Mouse (Mus musculus) yolk sac, embryonic 10.5 days (tissue): ENCODE data around the gene Zfp78.
"Not testable (repeated sequence)": the region's sequence is repeated elsewhere in the genome, so short reads cannot be mapped to it uniquely, and the experiment has no call there.

Experiments used
- DNase-seq: peaks from one replicate; pipeline ENCODE4 v3.0.0-alpha.2; 2017; ENCODE audit warnings: low spot score

The Zfp78 gene

GRCm38 (mm10) chr7:6363047-6363488 is at the start of gene Zfp78:
Gene Zfp78, plus strand, starts transcription at chr7:6363280.
- DNase-seq: no peak

DNA sequence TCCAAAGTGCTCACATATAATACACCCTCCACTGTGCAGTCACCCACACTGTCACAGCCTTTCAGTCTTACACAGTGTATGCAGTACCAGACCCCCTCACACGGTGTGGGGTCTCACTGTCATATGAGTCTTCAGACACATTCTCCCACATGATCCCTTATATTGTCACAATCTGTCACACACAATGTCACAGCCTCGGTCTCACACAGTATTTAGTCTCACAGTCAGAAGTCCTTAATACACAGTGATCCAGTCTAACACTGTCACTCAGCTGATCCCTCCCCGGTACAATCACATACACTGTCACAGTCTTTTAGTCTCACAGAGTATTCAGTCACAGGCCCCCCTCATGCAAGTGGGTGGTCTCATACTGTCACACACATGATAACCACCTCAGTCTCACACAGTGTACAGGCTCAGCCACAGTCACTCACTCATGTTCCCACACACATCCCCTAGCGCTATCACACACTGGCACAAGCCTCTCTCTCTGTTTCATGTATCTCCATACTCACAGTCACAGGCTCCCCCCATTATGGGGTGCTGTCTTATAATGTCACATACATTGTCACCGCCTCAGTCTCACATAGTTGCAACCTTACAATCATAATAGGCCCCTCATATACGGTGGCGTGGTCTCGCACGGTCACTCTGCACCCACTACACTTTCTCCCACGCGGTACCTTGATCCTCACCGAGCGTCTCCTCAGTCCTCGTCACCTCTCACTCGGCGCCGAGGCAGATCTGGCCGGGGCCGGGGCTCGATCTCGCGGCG is 32.4 kb upstream of the Zfp78 start:
- no peak for DNase-seq

DNA sequence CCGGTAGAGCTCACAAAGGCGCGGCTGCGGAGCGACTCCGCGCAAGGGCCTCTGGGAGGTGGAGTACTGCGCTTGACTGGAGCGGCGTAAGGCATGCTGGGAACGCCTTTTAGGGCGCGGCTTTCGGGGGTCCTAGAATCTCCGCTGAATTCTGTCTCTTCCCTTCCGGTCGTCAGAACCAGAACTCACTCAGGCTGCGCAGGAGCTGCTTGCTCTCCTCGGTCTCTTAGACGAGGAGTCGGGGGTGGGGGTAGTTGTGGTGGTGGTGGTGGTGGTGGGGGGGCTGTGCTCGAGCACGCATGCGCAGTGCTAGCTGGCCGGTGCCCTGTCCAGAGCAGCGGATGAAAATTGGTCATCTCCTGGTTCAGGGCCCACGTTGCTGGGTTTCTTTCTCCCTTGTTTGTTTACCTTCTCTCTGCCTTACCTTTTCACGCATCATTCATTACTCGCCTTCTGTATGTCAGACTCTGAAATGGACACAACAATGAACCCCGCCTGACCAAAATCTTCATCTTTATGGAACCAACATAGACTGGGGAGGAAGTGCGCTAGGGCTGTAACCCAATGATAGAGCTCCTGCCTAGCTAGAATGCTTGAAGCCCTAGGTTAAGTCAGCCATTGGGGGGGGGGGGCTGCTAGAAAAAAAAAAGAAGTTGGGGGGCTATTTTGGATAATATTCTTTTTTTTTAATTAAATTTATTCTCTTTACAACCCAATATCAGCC is 31.7 kb upstream of the Zfp78 start, which contains the start of gene Zfp583:
Zfp583 (minus strand) TSS at position 53 of the 724 bp plus-strand sequence.
- peak; percentile 86 for DNase-seq

DNA sequence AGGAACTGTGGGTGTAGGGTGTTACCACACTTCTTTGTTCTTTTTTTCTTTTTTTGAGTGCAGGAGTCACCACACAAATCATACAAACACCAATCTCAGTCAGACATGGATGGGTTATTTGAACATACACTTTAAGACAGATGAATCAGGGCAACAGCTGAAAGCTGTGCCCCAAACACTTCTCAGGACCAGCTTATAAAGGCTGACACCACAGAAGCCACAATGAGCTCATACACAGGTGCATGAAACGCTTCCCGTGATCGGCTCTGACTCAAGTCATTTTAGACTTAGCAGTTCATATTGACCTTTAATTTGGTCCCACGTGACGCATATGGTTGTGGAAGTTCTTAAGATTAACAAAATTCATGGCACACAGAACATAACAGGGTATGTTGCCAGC is 23.2 kb upstream of the Zfp78 start:
- DNase-seq: no peak

DNA sequence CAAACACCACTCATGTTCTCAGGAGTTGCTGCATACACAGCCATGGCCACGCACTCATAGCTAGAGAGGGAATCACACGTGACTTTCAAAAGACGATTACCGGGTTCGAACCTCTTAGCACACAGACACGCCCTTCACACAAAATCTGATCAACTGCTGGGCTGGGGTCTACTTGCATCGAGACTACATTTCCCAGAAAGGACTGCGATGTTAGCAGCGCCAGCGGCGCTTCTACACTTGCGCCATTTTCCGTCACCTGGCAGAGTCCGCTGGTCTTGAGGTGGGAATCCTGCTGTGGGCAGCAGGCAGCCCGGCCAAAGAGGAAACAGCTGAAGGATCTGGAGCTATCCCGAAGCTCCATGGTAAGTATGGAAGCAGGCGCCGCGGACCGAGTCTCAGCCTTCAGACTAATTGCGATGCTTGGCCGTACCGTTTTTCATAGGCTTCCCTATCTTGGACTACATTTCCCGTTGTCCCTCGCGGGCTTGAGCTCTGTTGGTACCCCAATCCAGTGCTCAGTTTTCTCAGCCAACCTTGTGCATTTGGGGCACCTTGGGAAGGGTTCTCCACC is 19.5 kb upstream of the Zfp78 start, which contains the start of gene Gm3854:
Gm3854 (plus strand) TSS at position 259 of the 571 bp plus-strand sequence.
- peak; percentile 80 for DNase-seq

GRCm38 (mm10) chr7:6344124-6344523 is 19.0 kb upstream of the Zfp78 start:
- no peak for DNase-seq

DNA sequence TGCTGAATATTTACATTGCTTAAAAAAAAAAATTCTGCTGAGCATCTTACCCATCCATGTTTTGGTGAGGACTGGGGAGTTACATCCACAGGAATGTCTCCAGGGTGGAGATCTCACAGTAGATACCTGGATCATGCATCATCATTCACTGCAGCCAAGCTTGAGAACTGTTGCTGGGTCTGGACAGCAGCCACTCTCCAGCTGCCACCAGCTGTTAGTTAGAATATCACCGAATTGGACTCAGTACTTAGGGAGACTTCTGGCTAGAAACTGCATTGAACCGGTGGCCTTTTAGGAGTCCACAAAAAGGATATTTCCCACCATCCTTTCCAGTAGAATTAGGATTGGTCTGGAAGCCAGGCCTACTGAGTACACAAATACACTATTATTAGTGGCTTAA is 5.0 kb upstream of the Zfp78 start:
- DNase-seq: no peak

DNA sequence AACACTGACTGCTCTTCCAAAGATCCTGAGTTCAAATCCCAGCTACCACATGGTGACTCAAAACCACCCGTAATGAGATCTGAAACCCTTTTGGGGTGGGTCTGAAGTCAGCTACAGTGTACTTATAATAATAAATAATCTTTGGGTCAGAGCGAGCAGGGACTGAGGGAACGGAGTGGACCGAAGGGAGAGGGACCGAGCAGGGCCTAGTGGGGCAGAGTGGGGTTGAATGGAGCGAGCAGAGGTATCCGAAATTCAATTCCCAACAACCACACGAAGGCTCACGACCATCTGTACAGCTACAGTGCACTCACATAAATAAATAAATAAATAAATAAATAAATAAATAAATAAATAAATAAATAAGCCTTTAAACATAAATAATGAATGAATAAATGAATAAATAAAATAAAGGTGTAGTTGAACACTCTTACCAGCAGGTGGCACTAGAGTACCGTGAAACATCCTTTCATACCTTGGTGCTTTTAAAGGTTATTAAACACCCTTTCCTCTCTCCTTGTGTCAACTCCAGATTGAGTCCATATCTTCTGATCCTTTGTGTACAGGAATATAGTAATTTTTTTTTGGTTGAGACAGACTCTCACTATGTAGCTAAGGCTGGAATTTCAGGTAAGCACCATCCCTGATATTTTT is 4.0 kb upstream of the Zfp78 start:
- DNase-seq: no peak

DNA sequence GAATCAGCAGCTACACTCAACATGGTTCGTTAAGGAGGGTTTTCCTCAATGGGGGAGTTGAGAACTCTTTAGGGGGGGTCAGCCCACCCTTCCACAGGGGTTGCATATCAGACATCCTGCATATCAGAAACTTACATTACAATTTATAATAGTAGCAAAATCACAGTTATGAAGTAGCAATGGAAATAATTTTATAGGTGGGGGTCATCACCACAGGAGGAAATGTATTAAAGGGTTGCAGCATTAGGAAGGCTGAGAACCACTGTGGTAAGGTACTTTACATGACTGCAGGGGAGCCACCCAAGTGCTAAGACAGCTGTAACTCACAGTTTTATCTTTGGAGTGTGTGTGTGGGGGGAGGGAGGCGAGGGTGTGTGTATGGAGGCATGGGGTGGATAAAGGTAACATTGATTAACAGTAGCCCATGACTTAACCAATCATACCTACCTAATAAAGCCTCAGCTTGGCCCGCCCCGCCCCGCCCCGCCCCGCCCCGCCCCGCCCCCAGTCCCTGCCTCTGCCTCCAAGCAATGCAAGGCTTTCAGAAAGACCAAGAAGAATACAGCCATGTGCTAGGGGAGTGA is 2.5 kb upstream of the Zfp78 start:
- no peak for DNase-seq

DNA sequence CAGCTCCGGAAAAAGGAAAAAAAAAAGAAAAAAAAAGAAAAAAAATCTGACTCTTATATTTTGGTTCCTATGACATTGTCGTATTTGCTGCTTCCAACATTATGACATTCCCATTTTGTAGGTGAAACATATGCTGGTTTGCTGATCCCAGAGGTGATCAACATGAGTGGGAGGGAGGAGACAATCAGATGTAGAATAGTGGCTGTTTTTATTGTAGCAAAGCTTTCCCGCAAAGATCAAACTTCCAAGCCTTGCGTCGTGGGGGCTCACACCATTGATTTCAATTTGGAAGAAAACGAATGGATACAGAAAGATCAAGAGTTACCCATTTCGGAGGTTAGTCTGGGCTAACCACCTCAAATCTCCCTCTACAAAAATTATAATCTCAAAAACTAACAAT is 1.3 kb upstream of the Zfp78 start:
- DNase-seq: no peak

GRCm38 (mm10) chr7:6362268-6363046 is 623 bp upstream of the Zfp78 start:
- DNase-seq: peak; percentile 99

- no peak for DNase-seq
Measured at GRCm38 (mm10) chr7:6364761-6365160, 1.7 kb downstream of the Zfp78 start.

DNA sequence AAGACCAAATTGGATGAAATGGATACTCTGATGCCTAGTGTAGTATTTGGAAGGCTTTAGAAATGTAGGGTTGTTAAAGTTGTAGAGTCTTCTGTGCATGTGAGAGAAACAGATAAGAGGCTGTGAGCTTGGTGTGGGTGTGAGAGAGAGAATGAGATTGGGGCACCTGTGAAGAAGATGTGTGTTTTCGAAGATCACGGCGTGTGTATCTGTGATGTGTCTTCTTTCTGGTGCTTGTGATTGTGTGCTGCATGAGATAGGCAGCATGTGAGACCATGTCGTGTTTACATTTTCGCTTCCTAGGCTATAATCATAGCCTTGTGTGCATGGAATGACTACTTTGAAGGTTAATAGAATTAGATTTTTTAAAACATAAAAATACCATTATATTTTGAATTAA is 4.1 kb downstream of the Zfp78 start:
- no peak for DNase-seq

DNA sequence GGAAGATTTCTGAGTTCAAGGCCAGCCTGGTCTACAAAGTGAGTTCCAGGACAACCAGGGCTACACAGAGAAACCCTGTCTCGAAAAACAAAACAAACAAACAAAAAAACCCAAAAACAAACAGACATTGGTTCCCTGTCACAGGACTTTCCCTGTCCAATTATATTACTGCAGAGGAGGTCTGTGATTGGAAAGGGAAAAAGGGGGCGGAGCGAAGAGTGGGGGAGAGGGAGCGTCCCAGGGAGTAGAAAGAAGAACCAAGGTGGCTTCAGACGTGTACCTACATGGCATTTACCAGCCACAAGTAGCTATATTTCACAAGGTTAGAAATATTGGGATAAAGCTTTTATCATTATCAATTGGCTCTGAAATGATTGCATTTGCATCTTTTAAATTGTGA is 5.1 kb downstream of the Zfp78 start:
- DNase-seq: not testable (repeated sequence)

GRCm38 (mm10) chr7:6369460-6369859 is 6.4 kb downstream of the Zfp78 start:
- no peak for DNase-seq

DNA sequence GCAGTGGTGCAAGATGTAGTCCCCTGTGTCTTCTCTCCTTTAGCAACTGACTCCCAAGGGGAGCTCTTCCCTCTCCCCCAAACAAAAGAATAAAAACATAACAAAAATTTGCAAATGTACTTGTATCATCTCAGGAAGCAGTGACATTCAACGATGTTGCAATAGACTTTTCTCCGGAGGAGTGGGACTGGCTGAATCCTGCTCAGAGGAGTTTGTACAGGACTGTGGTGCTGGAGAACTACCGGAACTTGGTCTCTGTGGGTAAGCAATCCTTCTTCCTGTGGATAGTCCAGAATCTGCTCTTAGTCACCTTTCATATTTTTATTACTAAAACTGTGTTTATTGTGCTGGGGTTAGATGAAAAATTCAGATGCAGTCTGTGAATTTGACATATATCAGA is 9.9 kb downstream of the Zfp78 start:
- no peak for DNase-seq

DNA sequence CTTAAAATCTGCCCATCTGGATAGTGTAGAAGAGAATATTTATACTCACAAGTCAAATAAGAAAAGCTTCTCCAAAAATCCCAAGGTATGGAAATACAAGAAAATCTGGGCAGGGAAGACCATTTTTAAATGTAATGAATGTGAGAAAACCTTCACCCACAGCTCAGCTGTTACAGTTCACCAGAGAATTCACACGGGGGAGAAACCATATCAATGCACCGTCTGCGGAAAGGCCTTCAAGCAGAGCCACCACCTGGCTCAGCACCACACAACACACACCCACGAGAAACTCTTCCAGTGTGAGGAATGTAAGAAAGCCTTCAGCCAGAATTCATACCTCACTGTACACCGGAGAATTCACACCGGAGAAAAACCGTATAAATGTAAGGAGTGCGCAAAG is 15.4 kb downstream of the Zfp78 start:
- no peak for DNase-seq

GRCm38 (mm10) chr7:6381431-6381830 is 18.4 kb downstream of the Zfp78 start:
- DNase-seq: no peak

- DNase-seq: peak; percentile 99
Measured at GRCm38 (mm10) chr7:6383044-6383455, 20.0 kb downstream of the Zfp78 start, which contains the start of gene Zfp28. Gene Zfp28, plus strand, starts transcription at chr7:6383295.

GRCm38 (mm10) chr7:6384011-6384410 is 20.9 kb downstream of the Zfp78 start:
- no peak for DNase-seq

- DNase-seq: no peak
Measured at GRCm38 (mm10) chr7:6386995-6387394, 23.9 kb downstream of the Zfp78 start.
